Mouse (Mus musculus) ZHBTc4 (cell line): ENCODE measurements around the gene Mei1.
"Not testable (repeated sequence)": the region's sequence is repeated elsewhere in the genome, so short reads cannot be mapped to it uniquely, and the experiment has no call there.

Experiments
- DNase-seq: peaks from one replicate; pipeline ENCODE4 v3.0.0-alpha.2; 2011; ENCODE audit warnings: low read depth, low spot score

The Mei1 gene

GRCm38 (mm10) chr15:82085606-82086005 is 15.8 kb downstream of the Mei1 start:
- DNase-seq, result no peak

- no peak for DNase-seq
Observed at GRCm38 (mm10) chr15:82086131-82086530, 16.3 kb downstream of the Mei1 start.

- DNase-seq, result peak; percentile 71
Observed at GRCm38 (mm10) chr15:82087266-82087665, 17.5 kb downstream of the Mei1 start.

GRCm38 (mm10) chr15:82091061-82091460 is 21.3 kb downstream of the Mei1 start:
- no peak for DNase-seq

GRCm38 (mm10) chr15:82106953-82107555 is 37.3 kb downstream of the Mei1 start:
- peak; percentile 87 for DNase-seq

- DNase-seq, result no peak
Observed at GRCm38 (mm10) chr15:82120544-82120943, 50.7 kb downstream of the Mei1 start.

- DNase-seq, result not testable (repeated sequence)
Observed at GRCm38 (mm10) chr15:82126690-82127089, 56.9 kb downstream of the Mei1 start.

- DNase-seq, result peak; percentile 97
Observed at GRCm38 (mm10) chr15:82127426-82128374, 57.9 kb downstream of the Mei1 start, which contains the start of gene Ccdc134. Gene Ccdc134, plus strand, starts transcription at chr15:82127922.

- DNase-seq, result no peak
Observed at GRCm38 (mm10) chr15:82128398-82128797, 58.6 kb downstream of the Mei1 start.

- DNase-seq, result no peak
Observed at GRCm38 (mm10) chr15:82130599-82130998, 60.8 kb downstream of the Mei1 start.

- no peak for DNase-seq
Observed at GRCm38 (mm10) chr15:82135372-82135771, 65.6 kb downstream of the Mei1 start.

GRCm38 (mm10) chr15:82138565-82138964 is 68.8 kb downstream of the Mei1 start:
- peak; percentile 77 for DNase-seq

- DNase-seq, result peak; percentile 45
Observed at GRCm38 (mm10) chr15:82139196-82139595, 69.4 kb downstream of the Mei1 start.

GRCm38 (mm10) chr15:82140355-82140754 is 70.6 kb downstream of the Mei1 start:
- DNase-seq, result peak; percentile 64

- no peak for DNase-seq
Observed at GRCm38 (mm10) chr15:82144157-82144556, 74.4 kb downstream of the Mei1 start.

GRCm38 (mm10) chr15:82145408-82145807 is 75.6 kb downstream of the Mei1 start:
- DNase-seq, result peak; percentile 72

GRCm38 (mm10) chr15:82145851-82146769 is 76.3 kb downstream of the Mei1 start:
- peak; percentile 29 for DNase-seq

- peak; percentile 100 for DNase-seq
Observed at GRCm38 (mm10) chr15:82146770-82147610, 77.2 kb downstream of the Mei1 start, which contains the start of gene Srebf2. Gene Srebf2, plus strand, starts transcription at chr15:82147181.

- peak; percentile 69 for DNase-seq
Observed at GRCm38 (mm10) chr15:82147611-82148111, 77.9 kb downstream of the Mei1 start.

GRCm38 (mm10) chr15:82148510-82148911 is 78.7 kb downstream of the Mei1 start:
- no peak for DNase-seq
